Mouse (Mus musculus) ES-Bruce4 (cell line): ENCODE results near the gene Pllp.

Experiments used
- CTCF ChIP-seq: IDR thresholded peaks from one replicate; pipeline ENCODE4 v1.8.1; 2011; ENCODE audit warnings: low read depth, low read length
- EP300 ChIP-seq: IDR thresholded peaks from 2 replicates; pipeline ENCODE4 v1.6.1; 2011; ENCODE audit warnings: low read depth, low read length; ENCODE audit not compliant: insufficient read depth
- POLR2A ChIP-seq: IDR thresholded peaks from one replicate; pipeline ENCODE4 v1.8.1; 2011; ENCODE audit warnings: low read length; ENCODE audit not compliant: insufficient read depth

DNA sequence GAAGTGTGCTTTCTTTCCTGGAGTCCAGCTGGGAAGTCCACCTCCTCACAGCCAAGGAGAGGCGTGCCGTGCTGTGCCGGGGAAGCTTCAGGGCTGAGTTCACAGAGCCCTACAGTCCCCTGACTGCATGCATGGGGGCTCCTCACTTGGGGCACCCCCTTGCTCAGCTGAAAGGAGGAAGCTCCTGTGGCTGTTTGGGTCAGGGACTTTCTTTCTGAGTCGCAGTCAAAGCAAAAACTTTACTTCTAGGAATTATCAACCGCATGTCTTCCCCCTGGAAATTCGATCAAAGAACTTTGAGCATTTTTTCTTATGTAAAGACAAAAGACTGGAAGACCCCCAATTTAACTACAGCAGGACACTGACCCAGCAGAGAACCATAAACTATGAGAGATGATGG lies 43.8 kb upstream of the Pllp start:
- no peak for TF ChIP-seq CTCF
- no peak for TF ChIP-seq POLR2A
- TF ChIP-seq EP300, result no peak
